Mouse (Mus musculus) macrophage (primary cell): ENCODE measurements around the gene Atxn2l. TPM values are rescaled to one million over a fixed set of nuclear protein-coding genes. Genes with fewer than 3 reads are reported as not detected.

Experiments
- H3K27ac ChIP-seq: fragments of 350-480 bp; formaldehyde crosslinking; 2 replicates; pipeline ENCODE4 v1.9.0; 2021
- H3K36me3 ChIP-seq: fragments of 350-480 bp; formaldehyde crosslinking; 2 replicates; pipeline ENCODE4 v1.9.0; 2021; ENCODE audit errors: inconsistent target
- H3K4me3 ChIP-seq: fragments of 350-480 bp; formaldehyde crosslinking; 2 replicates; pipeline ENCODE4 v1.9.0; 2021; ENCODE audit errors: inconsistent target
- H3K79me2 ChIP-seq: fragments of 350-480 bp; formaldehyde crosslinking; 2 replicates; pipeline ENCODE4 v1.9.0; 2021; ENCODE audit errors: inconsistent target
- WGBS: methylation state at CpG from one replicate; pipeline ENCODE4 v1.1.7; 2026; ENCODE audit warnings: inconsistent platforms; ENCODE audit not compliant: missing documents; 5-methylcytosine and 5-hydroxymethylcytosine counted together
- polyA plus RNA-seq: library from polyadenylated mRNA; stranded (reverse); fragments of 250-400 nt; gene quantifications from 3 replicates; pipeline ENCODE4 v1.2.4, GENCODE M21; 2018; ENCODE audit warnings: inconsistent platforms

Gene Atxn2l
- polyA plus RNA-seq, 1 experiment from 2014 or later = 79.7 TPM

DNA sequence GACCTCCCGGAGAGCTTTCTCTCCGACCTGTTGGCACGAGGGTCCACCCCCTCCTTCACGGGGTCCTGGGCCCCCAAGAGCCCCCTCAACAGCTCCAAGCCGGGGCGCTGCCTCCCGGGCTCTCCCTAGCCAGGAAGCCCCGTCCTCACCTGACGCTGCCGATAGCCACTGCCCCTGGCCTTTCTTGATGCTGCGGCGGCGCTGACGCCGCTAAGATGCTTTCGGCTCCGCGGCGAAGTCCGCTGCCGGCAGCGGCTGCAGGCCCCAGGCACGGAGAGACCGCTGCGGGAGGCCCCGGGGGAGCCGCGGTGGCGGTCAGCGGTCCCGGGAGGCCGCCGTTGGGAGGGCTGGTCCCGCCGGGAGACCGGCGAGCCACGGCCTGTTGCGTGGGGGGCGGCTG is 486 bp downstream of the Atxn2l start:
- Histone ChIP-seq H3K4me3 (peak overlapping the region; percentile 87), H3K27ac (peak overlapping the region; percentile 80), H3K36me3 (peaks cover 31% of the 10 kb centered on the region), H3K79me2 (peaks cover 42% of the 10 kb centered on the region)
- WGBS = under 1% methylated on average over 40 of the region's 40 CpGs

DNA sequence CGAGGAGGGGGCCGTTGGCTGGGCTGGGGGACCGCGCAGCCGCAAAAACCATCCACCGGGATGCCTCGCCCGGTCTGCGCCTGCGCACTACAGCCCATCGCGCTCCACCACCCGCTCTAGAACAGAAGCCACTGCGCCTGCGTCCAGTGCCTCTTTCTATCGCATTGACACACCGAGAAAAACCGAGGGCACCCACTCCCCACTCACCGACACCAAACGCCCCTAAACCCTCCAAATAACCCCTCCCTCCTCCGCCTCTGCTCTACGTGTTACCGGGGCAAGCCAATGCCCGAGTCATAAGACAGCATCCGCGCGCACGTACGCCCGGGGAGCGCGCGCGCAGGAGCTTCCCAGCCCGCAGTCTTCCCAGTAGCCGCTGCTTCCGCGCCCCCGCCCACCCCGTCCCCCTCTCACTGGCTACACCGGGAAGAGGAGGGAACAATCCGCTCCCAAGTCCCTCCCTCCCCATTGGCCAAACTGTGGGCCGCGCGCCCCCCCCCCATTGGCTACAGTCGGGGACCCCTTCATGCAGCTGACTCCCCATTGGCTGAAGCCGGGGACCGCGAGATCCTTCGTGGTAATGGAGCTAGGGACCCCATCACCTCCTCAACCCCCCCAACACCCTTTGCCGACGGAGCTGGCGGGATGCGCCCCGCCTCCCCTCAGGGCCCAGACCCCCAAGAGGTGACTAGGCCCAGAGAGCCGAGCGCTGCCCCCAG is 1.1 kb downstream of the Atxn2l start:
- peaks cover 48% of the 10 kb centered on the region for H3K79me2 ChIP-seq
- peak overlapping the region; percentile 87 for H3K4me3 ChIP-seq
- peaks cover 37% of the 10 kb centered on the region for H3K36me3 ChIP-seq
- WGBS = 1% methylated on average over 44 of the region's 57 CpGs
- peak overlapping the region; percentile 80 for H3K27ac ChIP-seq

DNA sequence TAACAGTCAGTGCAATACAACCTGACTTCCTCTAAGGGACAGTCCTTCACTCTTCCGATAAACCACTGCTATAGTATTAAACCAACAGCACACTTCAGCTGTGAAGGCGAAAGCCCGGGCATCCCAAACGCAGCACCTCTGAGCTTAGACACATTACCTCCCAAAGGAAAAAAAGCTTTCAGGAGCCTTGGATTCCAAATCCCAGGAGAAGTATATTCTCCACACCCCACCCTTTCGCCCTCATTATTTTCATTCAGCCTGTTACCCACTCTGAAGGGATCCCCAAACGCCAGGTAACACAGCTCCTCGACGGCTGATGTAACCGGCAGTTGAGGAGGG is 1.6 kb downstream of the Atxn2l start:
- Histone ChIP-seq H3K79me2 (peaks cover 53% of the 10 kb centered on the region), H3K4me3 (peak overlapping the region; percentile 87), H3K27ac (peak overlapping the region; percentile 80), H3K36me3 (peaks cover 42% of the 10 kb centered on the region)
- 3% methylated on average over 9 of the region's 9 CpGs for WGBS

DNA sequence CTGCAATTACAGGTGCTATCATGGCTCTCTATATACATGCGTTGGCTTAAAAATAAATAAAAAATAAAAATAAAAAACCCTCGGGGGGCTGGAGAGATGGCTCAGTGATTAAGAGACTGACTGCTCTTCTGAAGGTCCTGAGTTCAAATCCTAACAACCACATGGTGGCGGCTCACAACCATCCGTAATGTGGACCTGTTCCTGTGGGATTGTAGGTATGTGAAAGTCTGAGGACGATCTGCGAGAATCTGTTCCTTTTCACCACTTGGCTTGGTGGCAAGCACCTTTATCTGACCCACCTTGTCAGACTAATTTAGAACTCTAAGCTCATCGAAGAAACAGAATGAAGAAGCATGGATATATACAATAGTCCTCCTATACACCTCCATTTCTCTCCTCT is 3.8 kb downstream of the Atxn2l start:
- Histone ChIP-seq H3K27ac (no peak overlapping the region), H3K36me3 (peaks cover 64% of the 10 kb centered on the region), H3K79me2 (peaks cover 76% of the 10 kb centered on the region), H3K4me3 (no peak overlapping the region)
- 96% methylated on average over 7 of the region's 7 CpGs for WGBS

DNA sequence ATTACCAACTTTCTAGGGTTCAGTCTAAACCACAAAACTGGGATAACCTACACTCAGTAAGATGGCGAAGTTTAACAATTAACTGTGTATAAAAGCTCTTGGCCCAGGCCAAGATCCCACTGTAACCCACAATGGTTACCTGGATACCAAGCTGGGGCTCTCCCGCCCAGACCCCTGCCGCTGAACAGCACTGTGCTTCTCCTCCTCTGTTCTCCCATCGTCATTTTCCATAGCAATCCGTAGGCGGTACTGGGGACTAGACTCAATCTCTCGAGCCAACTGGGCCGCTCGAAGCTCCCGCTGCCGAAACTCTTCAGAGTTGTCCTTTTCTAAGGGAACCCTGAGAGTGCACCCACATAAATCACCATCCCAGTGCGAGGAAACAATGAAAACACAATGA is 5.3 kb downstream of the Atxn2l start:
- Histone ChIP-seq H3K79me2 (peaks cover 76% of the 10 kb centered on the region), H3K36me3 (peaks cover 79% of the 10 kb centered on the region), H3K27ac (no peak overlapping the region), H3K4me3 (no peak overlapping the region)
- WGBS = 92% methylated on average over 12 of the region's 12 CpGs

DNA sequence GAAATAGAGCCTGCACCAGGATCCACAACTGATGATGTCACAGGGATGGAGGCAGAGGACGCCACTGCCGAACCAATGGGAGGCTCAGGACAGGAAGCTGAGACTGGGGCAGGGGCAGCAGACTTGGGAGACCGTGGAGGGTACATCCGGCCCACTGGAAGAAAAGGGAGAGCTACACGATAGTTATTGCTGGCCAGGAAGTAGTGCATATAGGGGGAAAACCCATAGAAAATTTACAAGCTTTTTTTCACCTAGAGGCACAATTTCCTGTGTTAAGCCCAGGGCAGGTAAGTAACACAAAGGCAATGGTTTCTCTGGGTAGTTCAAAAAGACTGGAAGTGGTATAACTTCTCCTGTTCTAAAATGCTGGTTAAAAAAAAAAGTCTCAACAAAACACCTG is 6.8 kb downstream of the Atxn2l start:
- Histone ChIP-seq H3K36me3 (peaks cover 86% of the 10 kb centered on the region), H3K27ac (no peak overlapping the region), H3K79me2 (peaks cover 71% of the 10 kb centered on the region), H3K4me3 (no peak overlapping the region)
- WGBS = 97% methylated on average over 5 of the region's 5 CpGs

DNA sequence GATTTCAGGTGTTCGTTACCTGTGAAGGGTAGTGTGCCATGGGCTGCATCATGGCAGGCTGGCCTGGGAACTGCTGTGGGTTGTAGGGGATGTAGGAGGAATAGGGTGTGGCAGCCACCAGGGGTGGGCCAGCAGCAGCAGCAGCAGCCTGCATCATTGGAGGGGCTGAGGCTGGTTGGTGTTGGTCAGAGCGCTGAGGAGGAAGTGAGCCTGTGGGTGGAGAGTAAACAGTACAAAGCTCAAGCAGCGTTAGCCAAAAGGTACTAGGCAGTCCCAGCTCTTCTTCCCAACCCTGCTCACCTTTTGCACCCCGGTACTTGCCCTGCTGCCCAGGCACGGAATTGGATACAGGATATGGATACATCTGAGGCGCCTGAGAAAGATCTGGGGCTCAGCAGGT is 9.1 kb downstream of the Atxn2l start:
- H3K36me3 ChIP-seq = peaks cover 73% of the 10 kb centered on the region
- H3K27ac ChIP-seq = no peak overlapping the region
- 92% methylated on average over 6 of the region's 6 CpGs for WGBS
- peaks cover 47% of the 10 kb centered on the region for H3K79me2 ChIP-seq
- no peak overlapping the region for H3K4me3 ChIP-seq

DNA sequence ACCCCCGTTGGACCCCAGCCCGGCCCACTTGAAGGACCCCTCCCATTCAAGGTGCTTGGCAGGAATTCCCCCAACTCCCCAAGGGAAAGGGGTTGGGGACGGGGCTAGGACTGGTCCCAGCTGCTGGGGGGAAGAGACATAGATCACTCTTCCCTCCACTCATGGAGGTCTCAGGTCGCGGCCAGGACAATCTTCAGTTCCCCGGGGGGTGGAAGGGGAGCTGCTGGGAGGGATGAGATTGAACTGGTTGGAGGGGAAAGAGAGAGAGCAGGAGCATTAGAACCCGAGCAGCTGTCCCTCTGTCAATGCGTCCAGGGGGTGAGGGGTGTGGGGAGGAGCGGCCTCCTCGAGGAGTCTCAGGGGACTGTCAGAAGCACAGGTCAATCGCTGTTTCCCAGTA is 11.3 kb downstream of the Atxn2l start:
- no peak overlapping the region for H3K4me3 ChIP-seq
- 94% methylated on average over 11 of the region's 11 CpGs for WGBS
- no peak overlapping the region for H3K27ac ChIP-seq
- H3K79me2 ChIP-seq = peaks cover 39% of the 10 kb centered on the region
- H3K36me3 ChIP-seq = peaks cover 54% of the 10 kb centered on the region

DNA sequence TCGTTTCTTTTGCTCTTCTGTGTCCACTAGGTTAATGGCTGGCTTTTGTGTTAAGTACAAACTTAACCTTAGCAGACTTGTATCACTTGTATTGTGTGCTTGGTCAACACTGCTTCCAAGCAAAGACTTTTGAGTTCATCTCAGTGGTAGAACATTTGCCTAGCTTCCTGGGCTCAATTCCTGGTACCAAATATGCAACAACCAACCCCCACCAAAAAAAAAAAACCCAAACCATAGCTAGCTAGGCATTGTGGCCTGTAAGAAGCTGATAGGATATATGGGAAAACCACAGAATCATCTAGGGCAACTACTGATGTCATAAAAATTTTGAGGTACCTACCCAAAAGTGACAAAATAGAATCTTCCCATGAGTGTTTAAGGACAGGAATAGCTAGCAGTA is 12.2 kb downstream of the Atxn2l start:
- Histone ChIP-seq H3K27ac (no peak overlapping the region), H3K79me2 (peaks cover 30% of the 10 kb centered on the region), H3K4me3 (no peak overlapping the region), H3K36me3 (peaks cover 44% of the 10 kb centered on the region)
- WGBS = 73% methylated on average over 1 of the region's 1 CpGs

DNA sequence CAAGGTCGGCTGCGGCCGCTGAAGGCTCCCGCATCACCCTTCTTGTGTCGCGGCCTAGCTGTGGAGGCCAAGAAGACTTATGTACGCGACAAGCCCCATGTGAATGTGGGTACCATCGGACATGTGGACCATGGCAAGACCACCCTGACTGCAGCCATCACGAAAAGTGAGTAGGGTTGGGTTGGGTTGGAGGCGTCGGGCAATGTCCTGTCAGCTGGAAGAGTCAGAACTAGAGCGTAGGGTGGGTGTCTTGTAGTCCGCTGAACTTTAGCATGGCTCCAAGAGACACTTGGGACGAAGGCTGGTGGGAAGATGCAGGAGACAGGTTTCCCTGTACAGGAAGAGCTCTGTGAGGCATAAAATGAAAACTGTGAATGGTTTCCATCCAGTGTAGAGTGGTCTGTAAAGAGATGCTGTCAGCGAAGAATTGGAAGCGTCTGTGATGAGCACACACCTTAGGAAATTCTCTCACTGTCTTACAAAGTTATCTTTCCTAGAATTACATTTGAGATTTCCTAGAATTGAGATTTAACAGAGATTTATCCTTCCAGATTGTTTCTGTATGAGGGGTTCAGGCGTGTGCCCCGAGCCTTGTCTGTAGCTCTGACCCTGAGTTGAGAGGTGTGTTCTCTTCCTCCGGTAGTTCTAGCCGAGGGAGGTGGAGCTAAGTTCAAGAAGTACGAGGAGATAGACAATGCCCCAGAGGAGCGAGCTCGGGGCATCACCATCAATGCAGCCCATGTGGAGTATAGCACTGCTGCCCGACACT is 15.4 kb downstream of the Atxn2l start:
- Histone ChIP-seq H3K27ac (0 out of 2 replicates have a peak overlapping the region, but pooled peaks have one; percentile 17), H3K4me3 (peak overlapping the region; percentile 67)
- 10% methylated on average over 13 of the region's 25 CpGs for WGBS

DNA sequence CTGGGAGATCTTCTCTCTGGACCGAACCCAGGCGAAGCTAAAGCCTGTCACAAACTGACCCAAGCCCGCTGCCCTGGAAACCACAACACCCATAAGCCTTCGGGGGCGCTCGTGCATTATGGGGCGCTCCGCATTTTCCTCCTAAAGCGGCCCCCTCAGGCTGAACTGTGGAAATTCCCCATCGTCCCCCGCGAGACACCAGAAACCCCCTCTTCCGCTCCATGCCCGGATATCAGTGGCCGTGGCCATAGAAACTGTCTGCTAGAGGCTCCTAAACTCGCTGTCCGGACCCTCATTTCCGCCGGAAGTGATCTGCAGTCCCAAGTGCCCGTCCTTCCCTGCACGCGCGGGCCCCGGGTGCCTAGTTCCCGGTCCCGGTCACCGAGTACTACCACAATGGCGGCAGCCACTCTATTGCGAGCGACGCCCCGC is 16.2 kb downstream of the Atxn2l start, which contains the start of gene Tufm:
Gene Tufm (plus strand): TSS at position 310 of the 432 bp plus-strand sequence.
- H3K79me2 ChIP-seq = peaks cover 14% of the 10 kb centered on the region
- 0 out of 2 replicates have a peak, but pooled peaks cover 11% of the 10 kb centered on the region for H3K36me3 ChIP-seq
- peak within 1 kb of the TSS; percentile 67 for H3K4me3 ChIP-seq
- H3K27ac ChIP-seq = peak within 1 kb of the TSS; percentile 67
- 0% methylated on average over 28 of the region's 32 CpGs for WGBS

More for the DNA sequence above, 15.4 kb downstream of the Atxn2l start:
- H3K36me3 ChIP-seq = peaks cover 12% of the 10 kb centered on the region; the same call in 1 of the 2 replicates
- H3K79me2 ChIP-seq = peaks cover 14% of the 10 kb centered on the region

DNA sequence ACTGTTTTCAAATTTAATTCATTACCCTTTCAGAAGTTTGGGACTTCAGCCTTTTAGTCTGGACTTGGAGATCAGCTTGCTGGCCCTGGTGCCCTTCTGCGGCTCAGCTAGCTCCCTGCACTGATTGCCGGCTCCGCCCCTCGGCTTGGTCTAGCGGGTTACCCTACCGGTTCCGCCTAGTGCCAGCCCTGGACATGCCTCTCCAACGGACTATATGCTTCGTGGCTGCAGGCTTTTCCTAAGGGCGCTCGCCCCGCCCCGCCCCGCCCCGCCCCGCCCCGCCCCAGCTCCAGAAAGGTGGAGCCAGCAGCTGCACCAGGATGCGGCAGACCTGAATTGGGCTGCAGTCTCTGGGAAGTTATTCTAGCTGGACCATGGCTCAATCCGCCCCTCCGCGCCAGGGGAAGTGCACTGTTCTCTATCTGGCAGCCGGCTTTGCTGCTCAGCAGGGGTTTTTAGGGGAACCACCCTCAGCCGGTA is 20.8 kb downstream of the Atxn2l start:
- WGBS = 2% methylated on average over 22 of the region's 23 CpGs

DNA sequence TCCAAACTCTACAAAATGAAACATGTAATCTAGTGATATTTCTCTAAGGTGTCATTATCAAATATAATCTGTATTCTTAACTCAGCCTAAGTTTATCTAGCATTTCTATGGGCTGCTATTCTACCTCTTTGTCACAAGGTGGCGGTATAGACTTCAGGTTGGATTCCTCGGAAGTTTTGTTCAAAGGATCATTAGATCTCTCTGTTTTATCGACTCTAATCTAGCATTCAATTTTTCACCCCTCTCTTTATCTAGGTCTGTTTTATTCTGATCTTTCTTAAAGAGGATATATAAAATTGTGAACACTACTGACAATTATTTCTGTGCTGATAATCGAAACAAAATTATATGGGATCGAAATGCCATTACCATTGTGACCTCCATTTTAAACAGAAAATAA is 21.5 kb downstream of the Atxn2l start:
- H3K4me3 ChIP-seq = peak overlapping the region; percentile 36
- no peaks in the 10 kb centered on the region for H3K79me2 ChIP-seq
- WGBS = 22% methylated on average over 5 of the region's 5 CpGs
- H3K27ac ChIP-seq = peak overlapping the region; percentile 49
- no peaks in the 10 kb centered on the region for H3K36me3 ChIP-seq

More for the DNA sequence above, 20.8 kb downstream of the Atxn2l start:
- Histone ChIP-seq H3K79me2 (no peaks in the 10 kb centered on the region; the same call in 1 of the 2 replicates), H3K27ac (peak overlapping the region; percentile 49), H3K4me3 (peak overlapping the region; percentile 36), H3K36me3 (no peaks in the 10 kb centered on the region)

DNA sequence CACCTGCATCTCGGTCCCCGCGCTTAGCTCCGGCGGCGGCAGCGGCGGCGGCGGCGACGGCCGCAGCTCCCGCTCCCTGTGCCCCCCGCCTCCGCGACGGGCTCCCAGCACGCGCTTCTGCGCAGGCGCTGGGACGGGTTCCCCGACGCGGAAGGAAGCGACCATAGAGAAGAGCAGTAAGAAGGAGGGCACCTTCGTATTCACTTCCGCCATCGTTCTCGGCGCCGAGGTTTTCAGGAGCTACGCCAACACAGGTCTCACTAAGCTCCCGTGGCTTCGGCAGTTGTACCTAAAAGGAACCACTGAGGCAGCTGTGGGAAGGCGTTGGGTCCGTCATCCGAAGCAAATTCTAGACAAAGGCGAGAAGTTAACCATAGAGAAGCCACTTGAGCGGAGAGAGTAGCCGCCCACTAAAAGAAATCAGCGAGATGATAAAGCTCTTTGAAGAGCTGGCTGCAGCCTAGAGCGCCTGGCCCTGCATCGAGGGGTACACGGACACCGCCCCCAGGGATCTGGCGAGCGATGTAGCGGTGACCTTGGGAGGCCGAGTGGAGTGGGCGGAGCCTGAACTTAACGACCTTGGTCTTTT is 28.1 kb downstream of the Atxn2l start, which contains the start of gene Sh2b1:
Gene Sh2b1 (minus strand): TSS at position 432 of the 589 bp plus-strand sequence.
- H3K79me2 ChIP-seq = peaks cover 4% of the 10 kb centered on the region; the same call in 1 of the 2 replicates
- peak within 1 kb of the TSS; percentile 83 for H3K27ac ChIP-seq
- H3K4me3 ChIP-seq = peak within 1 kb of the TSS; percentile 69
- H3K36me3 ChIP-seq = peaks cover 11% of the 10 kb centered on the region; the same call in 1 of the 2 replicates
- under 1% methylated on average over 53 of the region's 53 CpGs for WGBS
